Mouse (Mus musculus) kidney, postnatal 25 days (tissue): ENCODE measurements around the gene Fsd1l.

Source experiments
- DNase-seq, 2 experiments: peaks; one replicate each; pipeline ENCODE4 v3.0.0; 2021; ENCODE audit warnings: mixed read lengths in 2 of 2

Gene Fsd1l

GRCm38 (mm10) chr4:53750391-53751120, 119.3 kb downstream of the Fsd1l start:
- DNase-seq = no peak
